Mouse (Mus musculus): Measurements from ENCODE around the gene Slc6a12. TPM values are rescaled to one million over a fixed set of nuclear protein-coding genes. Genes with fewer than 3 reads are reported as not detected.

The Slc6a12 gene
- total RNA-seq, 2 experiments from 2014 or later = 1.00 to 1.2 TPM

DNA sequence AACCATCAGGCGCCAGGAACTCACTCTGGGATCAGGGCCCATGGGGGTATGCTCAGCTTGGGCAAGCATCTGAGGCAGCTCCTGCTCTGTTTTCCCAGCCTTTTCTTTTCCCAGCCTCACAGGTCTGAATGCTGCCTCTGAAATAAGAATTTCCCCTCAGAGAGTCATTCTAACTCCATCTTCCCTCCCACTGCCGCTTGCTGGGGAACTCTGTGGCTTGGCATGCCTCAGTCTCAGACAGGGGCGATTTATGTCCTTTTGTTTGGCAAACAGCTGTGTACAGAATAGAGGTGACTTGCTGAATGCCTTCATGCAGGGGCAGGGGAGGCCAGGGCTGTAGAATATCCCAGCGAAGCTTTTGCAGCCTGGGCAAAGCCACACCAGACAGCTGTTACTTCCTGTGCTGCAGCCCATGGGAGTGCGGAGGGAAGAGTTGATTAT, 64.7 kb downstream of the Slc6a12 start:
- peak in 1 of 2 experiments; percentile 25 for DNase-seq (ENCODE audit: low spot score in 2 of 2)

DNA sequence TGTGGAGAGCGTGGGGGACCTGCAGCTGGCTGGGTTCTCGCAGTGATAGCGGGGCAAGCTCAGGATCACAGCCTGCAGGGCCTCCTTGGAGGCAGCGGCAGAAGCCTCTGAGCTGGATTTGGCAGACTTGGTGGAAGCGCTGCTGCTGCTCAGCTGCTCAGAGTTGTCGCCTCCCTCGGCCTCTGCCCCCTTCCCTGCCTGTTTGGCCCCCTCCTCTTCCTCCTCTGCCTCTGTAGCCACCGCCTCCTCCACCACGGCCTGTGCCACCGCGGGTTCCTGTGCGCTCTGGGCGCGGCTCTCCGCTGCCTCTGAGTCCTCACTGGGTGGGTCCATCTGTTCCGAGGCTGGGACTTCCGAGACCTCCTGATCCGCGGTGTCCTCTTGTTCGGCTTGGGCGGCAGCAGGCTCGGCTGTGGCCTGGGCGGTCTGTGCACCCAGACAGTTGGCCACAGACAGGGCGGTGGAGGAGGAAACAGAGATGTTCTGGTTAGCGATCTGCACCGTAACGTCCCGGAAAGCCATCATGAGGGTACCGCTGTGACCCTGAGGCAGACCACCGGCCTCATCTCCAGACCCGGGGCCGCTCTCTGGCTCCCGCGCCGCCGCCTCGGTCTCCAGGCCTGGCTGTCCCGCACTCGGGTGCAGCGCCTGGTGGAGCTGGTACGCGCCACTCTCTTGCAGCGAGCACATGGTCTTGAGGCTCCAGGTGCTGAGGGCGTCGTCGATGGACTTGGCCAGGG, 69.9 kb downstream of the Slc6a12 start:
- no peak for DNase-seq (ENCODE audit: low spot score in 2 of 2)

Small RNA genes within 50 kb of the gene (microRNA-seq; reads per million reads assigned to microRNA genes)
- 0 reads per million in 2 experiments for gene Gm24855

Other genes with a start within 250 kb of the Slc6a12 start
- gene Mical3, start 212.1 kb upstream of the Slc6a12 start, total RNA-seq (2021) = 100 to 1,000 TPM; 108 to 119 TPM
- gene Pex26, start 159.4 kb upstream of the Slc6a12 start, total RNA-seq (2021) = 10 to 100 TPM; 14.4 to 16.4 TPM
- 10 to 100 TPM; 12.3 to 12.7 TPM for gene Tuba8, start 132.4 kb upstream of the Slc6a12 start, total RNA-seq (2021)
- under 1 TPM in 1 of 2 experiments, not detected in 1; 0.80 TPM for gene Usp18, start 97.2 kb upstream of the Slc6a12 start, total RNA-seq (2021)
- gene Slc6a13, start 42.8 kb upstream of the Slc6a12 start, total RNA-seq (2021) = 10 to 100 TPM; 26.2 to 32.4 TPM
- gene Iqsec3, start 130.6 kb downstream of the Slc6a12 start, total RNA-seq (2021) = 100 to 1,000 TPM; 108 to 115 TPM

Data from left cerebral cortex, adult 18-20 months (tissue).